Mouse (Mus musculus): ENCODE results near the gene Nav3.

DNA sequence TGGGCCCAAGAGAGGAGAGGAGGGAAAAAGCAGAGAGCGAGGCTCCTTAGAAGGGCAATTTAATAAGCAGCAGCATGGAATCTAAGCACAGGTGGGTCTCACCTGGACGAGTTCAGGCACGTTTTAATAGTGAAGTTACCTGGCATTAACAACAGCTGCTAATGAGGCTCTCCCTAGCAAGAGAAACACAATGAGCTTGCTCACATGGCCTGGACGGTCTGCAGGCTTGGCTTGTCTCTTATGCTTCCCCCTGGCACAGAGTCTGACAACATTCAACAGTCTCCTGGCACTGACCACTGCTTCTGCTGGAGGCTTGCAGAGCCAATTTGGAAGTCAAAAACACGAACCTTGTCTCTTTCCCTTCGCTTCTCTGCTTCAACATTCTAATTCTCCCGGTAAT, 804.5 kb downstream of the Nav3 start:
- TF ChIP-seq CTCF (IDR thresholded peaks at IDR 0.05; ENCODE audit: low read depth) (no peak), EP300 (IDR thresholded peaks at IDR 0.05; ENCODE audit: low read depth) (no peak)
